Mouse (Mus musculus) left cerebral cortex, adult 6 months (tissue): ENCODE data around the gene Slc25a45. TPM values are rescaled to one million over a fixed set of nuclear protein-coding genes. Genes with fewer than 3 reads are reported as not detected.

Source experiments
- long read RNA-seq, 2 experiments: library from polyadenylated mRNA; unstranded; transcript quantifications; one replicate each; pipeline ENCODE4 v2.0.0; 2019 to 2020
- polyA plus RNA-seq: library from polyadenylated mRNA; unstranded; fragments of <200 nt; fragmentation: Nextera tagmentation; gene quantifications from 2 replicates; pipeline ENCODE4 v1.2.3, GENCODE M21; 2021

Gene Slc25a45
- 1.4 and 1.8 TPM in 2 replicates for polyA plus RNA-seq
- long read RNA-seq, experiment 1, transcript Slc25a45-201 (6 exons, 2,480 nt), result major isoform, 17 of 25 reads
- long read RNA-seq, experiment 1, partial matches to known transcripts, result 0 of 25 reads
- long read RNA-seq, experiment 1, other reads (novel, unspliced or antisense), result 6 of 25 reads
- long read RNA-seq, experiment 2, partial matches to known transcripts, result 1 of 2 reads
- long read RNA-seq, experiment 2, other reads (novel, unspliced or antisense), result 1 of 2 reads

DNA sequence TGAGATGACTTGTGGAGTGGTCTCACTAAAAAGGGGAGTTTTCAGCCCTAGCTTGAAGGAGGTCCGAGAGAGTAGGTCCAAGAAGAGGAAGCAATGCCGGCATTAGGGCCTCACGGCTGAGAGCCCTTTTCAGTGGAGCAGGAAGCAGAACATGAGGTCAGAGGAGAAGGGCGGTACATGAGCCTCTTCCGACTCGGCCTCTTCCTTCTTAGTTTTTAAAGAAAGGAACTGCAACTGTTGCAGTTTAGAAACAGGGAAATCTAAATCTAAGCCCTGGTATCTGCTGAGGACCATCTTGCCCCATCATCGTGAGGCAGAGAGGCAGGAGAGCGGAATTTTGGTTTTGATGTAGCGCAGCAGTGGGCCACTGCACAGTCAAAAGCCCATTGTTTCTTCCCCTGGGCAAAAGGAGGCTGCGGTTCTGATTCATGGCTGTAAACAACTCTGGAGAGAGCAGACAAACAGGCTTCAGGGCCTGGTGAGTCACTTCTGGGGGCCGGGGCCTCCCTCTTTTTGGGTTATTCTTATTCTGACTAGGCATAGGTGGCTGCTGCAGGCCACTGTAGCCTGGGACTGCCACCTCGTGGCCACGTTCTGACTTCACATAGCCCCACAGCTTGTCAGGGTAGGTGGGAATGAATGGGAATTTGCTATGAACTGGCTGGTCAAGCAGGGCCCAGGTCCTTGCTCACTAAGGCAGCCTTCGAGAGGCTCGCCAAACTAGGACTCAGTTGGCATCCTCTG lies at the start of gene Slc25a45:
TSS of gene Slc25a45 (plus strand) at position 191 of the 744 bp plus-strand sequence.

DNA sequence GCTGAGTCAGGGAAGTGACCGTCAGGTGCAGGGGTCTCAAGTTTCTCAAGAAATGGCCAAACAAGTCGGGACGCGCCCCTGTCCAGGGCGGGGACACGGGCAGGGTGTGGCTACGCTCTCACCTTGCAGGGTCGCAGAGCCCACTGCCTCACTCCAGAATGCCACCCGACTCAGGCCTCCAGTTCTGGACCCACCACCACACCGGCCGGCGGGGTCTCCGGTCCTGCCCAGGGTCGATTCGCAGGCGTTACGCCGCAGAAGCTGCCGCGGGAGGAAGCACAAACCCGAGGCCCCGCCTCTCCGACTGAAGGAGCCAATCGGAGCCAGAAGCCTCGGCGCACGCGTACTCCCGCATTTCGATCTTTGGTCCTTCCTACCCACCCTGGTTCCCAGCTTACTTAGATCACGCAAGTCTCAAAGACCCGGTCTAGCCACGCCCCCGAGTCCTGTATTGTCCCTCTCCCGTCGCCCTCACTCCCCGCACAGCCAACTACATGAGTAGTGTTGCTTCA lies 2.6 kb upstream of the Slc25a45 start, which contains the start of gene Frmd8:
TSS of gene Frmd8 (minus strand) at position 306 of the 512 bp plus-strand sequence.

DNA sequence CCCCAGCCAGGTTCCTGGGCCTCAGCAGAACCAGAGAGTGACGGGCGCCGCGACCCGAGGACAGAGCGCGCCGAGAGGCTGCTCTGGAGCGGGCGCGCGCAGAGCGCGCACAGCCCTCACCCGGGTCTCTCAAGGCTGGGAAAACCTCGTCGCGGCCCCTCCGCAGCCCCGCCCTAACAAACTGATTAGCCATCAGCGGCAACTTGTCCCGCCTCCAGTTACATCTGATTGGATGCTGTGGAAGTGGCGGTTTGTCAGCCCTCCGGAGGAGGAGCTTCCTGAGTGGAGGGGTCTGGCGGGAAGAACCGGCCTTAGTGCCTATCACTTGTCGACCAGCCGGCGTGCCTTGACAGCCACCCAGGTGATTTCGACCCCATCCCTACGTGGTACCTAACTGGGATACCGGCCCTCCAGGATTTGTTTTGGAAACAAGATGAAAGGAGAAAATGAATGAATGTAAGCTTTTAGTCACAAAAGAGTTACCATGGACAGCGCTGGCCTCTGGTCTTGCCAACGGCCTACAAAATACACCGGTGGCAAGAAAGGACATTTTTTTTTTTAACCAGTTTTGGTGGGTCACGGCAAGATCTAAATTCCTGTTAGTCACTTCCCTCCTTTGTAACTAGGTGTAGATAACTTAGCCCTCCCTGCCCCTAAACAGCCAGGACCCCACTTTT lies 16.5 kb downstream of the Slc25a45 start, which contains the start of gene Tigd3:
TSS of gene Tigd3 (minus strand) at position 148 of the 677 bp plus-strand sequence.

DNA sequence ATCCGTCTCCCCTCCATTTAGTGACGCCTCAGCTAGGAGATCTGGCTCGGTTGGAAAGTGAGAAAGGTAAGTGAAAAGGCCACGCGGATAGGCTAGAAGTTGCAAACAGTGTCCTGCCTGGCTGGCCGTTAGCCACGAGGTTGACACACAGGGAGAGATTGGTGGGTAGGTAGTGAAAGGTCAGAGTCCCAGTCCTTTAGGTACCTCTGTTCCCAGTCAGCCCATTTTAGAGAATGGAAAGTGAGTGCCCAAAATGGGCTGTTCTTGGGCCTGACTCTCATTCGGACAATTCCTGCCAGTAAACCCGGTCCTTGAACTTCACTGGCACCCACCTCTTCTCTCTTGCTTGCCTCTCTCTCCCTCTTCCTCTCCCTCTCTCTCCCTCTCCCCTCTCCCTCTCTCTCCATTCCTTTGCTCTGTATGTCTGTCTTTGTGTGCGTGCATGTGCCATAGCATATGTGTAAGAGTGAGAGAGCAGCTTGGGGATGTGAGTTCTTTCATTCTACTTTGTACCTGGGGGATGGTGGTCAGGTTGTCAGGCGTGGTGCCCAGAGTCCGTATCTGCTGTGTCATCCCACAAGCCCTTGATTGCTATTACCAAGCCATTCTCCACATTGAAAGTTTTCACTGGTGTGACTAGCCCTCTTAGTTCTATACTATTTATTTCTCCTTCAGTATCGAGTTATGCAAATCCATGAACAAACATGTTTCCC lies 35.6 kb downstream of the Slc25a45 start, which contains the start of gene Dpf2:
TSS of gene Dpf2 (minus strand) at position 4 of the 713 bp plus-strand sequence.

DNA sequence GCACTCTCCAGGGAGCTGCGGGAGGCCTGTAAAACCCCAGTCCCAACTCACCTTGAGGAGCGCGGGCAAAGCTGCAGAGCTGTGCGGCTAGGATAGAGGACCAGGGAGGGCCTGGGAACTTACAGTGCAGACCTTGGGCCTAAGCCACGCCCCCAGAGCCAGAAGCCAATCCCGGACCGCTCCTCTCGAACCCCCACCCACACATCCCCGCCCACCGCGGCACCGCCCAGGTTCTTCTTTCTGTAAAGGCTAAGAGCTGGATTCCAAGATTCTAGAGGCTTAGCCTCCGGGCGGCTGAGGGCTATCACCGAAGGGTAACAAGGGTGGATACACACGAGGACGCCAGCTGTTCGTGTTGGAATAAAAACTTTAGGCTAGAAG lies 47.1 kb downstream of the Slc25a45 start, which contains the start of gene Cdc42ep2:
TSS of gene Cdc42ep2 (minus strand) at position 104 of the 381 bp plus-strand sequence.

Other genes with a start within 250 kb of the Slc25a45 start
- 7.7 and 14.6 TPM in 2 replicates for gene Rela, start 240.3 kb upstream of the Slc25a45 start, polyA plus RNA-seq
- gene Sipa1, start 214.1 kb upstream of the Slc25a45 start, polyA plus RNA-seq, result 5.4 and 5.9 TPM in 2 replicates
- gene Map3k11, start 189.1 kb upstream of the Slc25a45 start, polyA plus RNA-seq, result 5.6 and 10.1 TPM in 2 replicates
- gene Pcnx3, start 188.9 kb upstream of the Slc25a45 start, polyA plus RNA-seq, result 6.8 and 13.0 TPM in 2 replicates
- gene Kcnk7, start 173.4 kb upstream of the Slc25a45 start, polyA plus RNA-seq, result 0.38 and 0.49 TPM in 2 replicates
- 13.5 and 14.4 TPM in 2 replicates for gene Ehbp1l1, start 151.5 kb upstream of the Slc25a45 start, polyA plus RNA-seq
- gene Fam89b, start 148.2 kb upstream of the Slc25a45 start, polyA plus RNA-seq, result 22.3 and 26.6 TPM in 2 replicates
- gene Ltbp3, start 136.9 kb upstream of the Slc25a45 start, polyA plus RNA-seq, result 3.3 and 3.5 TPM in 2 replicates
- 65.3 and 68.3 TPM in 2 replicates for gene Scyl1, start 106.4 kb upstream of the Slc25a45 start, polyA plus RNA-seq
- 12.0 and 15.6 TPM in 2 replicates for gene Frmd8, start 2.5 kb upstream of the Slc25a45 start, polyA plus RNA-seq
- 1.1 and 1.3 TPM in 2 replicates for gene Tigd3, start 16.3 kb downstream of the Slc25a45 start, polyA plus RNA-seq
- gene Dpf2, start 35.2 kb downstream of the Slc25a45 start, polyA plus RNA-seq, result 31.6 and 39.7 TPM in 2 replicates
- 10.3 and 11.5 TPM in 2 replicates for gene Cdc42ep2, start 47.0 kb downstream of the Slc25a45 start, polyA plus RNA-seq
- gene Pola2, start 86.4 kb downstream of the Slc25a45 start, polyA plus RNA-seq, result 1.9 and 3.1 TPM in 2 replicates
- not detected in 2 replicates for gene Slc22a20, start 108.3 kb downstream of the Slc25a45 start, polyA plus RNA-seq
- gene Capn1, start 138.1 kb downstream of the Slc25a45 start, polyA plus RNA-seq, result 1.5 and 7.2 TPM in 2 replicates
- 28.4 and 36.3 TPM in 2 replicates for gene Syvn1, start 168.8 kb downstream of the Slc25a45 start, polyA plus RNA-seq
- gene Mrpl49, start 180.0 kb downstream of the Slc25a45 start, polyA plus RNA-seq, result 48.7 and 64.5 TPM in 2 replicates
- 3,354 and 3,515 TPM in 2 replicates for gene Fau, start 180.0 kb downstream of the Slc25a45 start, polyA plus RNA-seq
- 65.8 and 70.2 TPM in 2 replicates for gene Znhit2, start 183.4 kb downstream of the Slc25a45 start, polyA plus RNA-seq
- 19.1 and 28.0 TPM in 2 replicates for gene Tm7sf2, start 190.6 kb downstream of the Slc25a45 start, polyA plus RNA-seq
- gene Vps51, start 199.4 kb downstream of the Slc25a45 start, polyA plus RNA-seq, result 66.0 and 72.3 TPM in 2 replicates
- gene Tmem262, start 202.2 kb downstream of the Slc25a45 start, polyA plus RNA-seq, result not detected in 2 replicates
- gene Gm28374, start 204.4 kb downstream of the Slc25a45 start, polyA plus RNA-seq, result 0.30 and 0.31 TPM in 2 replicates
- 55.1 and 67.5 TPM in 2 replicates for gene Zfpl1, start 207.1 kb downstream of the Slc25a45 start, polyA plus RNA-seq
- 0.08 and 0.12 TPM in 2 replicates for gene Cdca5, start 207.2 kb downstream of the Slc25a45 start, polyA plus RNA-seq
- gene AC131692.1, start 216.6 kb downstream of the Slc25a45 start, polyA plus RNA-seq, result not detected in 2 replicates
- 0.07 and 0.18 TPM in 2 replicates for gene Naaladl1, start 228.0 kb downstream of the Slc25a45 start, polyA plus RNA-seq
- 48.7 and 63.2 TPM in 2 replicates for gene Sac3d1, start 240.8 kb downstream of the Slc25a45 start, polyA plus RNA-seq